Mouse (Mus musculus): ENCODE measurements around the gene Fen1. TPM values are rescaled to one million over a fixed set of nuclear protein-coding genes. Genes with fewer than 3 reads are reported as not detected.

Fen1 gene
- polyA plus RNA-seq, 1 experiment from 2014 or later, result 114 TPM

GRCm38 (mm10) chr19:10239975-10240653 is 36.1 kb upstream of the Fen1 start:
- Histone ChIP-seq H3K9ac (peak overlapping the region; percentile 66), H3K4me1 (ENCODE audit: insufficient read depth) (peaks cover 12% of the 10 kb centered on the region; the same call in 1 of the 2 replicates), H3K27ac (ENCODE audit: low read depth) (peak overlapping the region; percentile 30; the same call in 1 of the 2 replicates), H3K9me3 (ENCODE audit: low read depth, low read length) (no peaks in the 10 kb centered on the region), H3K4me3 (ENCODE audit: low read depth, low read length) (peak overlapping the region; percentile 54), H3K27me3 (ENCODE audit: insufficient read depth, low read length) (no peaks in the 10 kb centered on the region), H3K36me3 (ENCODE audit: insufficient read depth) (no peaks in the 10 kb centered on the region), H3K4me2 (peak overlapping the region; percentile 89)
- peak; percentile 2; the same call in 1 of the 2 replicates for ATAC-seq (ENCODE audit: insufficient read depth)
- no peak for DNase-seq
- no peak for TF ChIP-seq CTCF (IDR thresholded peaks at IDR 0.05; ENCODE audit: low read depth)
- WGBS, result 1% methylated on average over 26 of the region's 26 CpGs

- Histone ChIP-seq H3K9ac (peak overlapping the region; percentile 66), H3K4me3 (ENCODE audit: low read depth, low read length) (peak overlapping the region; percentile 54), H3K27me3 (ENCODE audit: insufficient read depth, low read length) (no peaks in the 10 kb centered on the region), H3K4me2 (peak overlapping the region; percentile 89), H3K36me3 (ENCODE audit: insufficient read depth) (no peaks in the 10 kb centered on the region), H3K9me3 (ENCODE audit: low read depth, low read length) (no peaks in the 10 kb centered on the region), H3K27ac (ENCODE audit: low read depth) (no peak overlapping the region), H3K4me1 (ENCODE audit: insufficient read depth) (peaks cover 12% of the 10 kb centered on the region; the same call in 1 of the 2 replicates)
- TF ChIP-seq CTCF (IDR thresholded peaks at IDR 0.05; ENCODE audit: low read depth), result no peak
- WGBS, result 14% methylated on average over 2 of the region's 2 CpGs
- ATAC-seq (ENCODE audit: insufficient read depth), result no peak
- DNase-seq, result peak; percentile 45
These were observed 35.5 kb upstream of the Fen1 start for GRCm38 (mm10) chr19:10239419-10239818.

GRCm38 (mm10) chr19:10238477-10238876 is 34.5 kb upstream of the Fen1 start:
- no peaks in the 10 kb centered on the region for H3K27me3 ChIP-seq (ENCODE audit: insufficient read depth, low read length)
- no peak overlapping the region; the same call in 1 of the 2 replicates for H3K4me3 ChIP-seq (ENCODE audit: low read depth, low read length)
- TF ChIP-seq CTCF (IDR thresholded peaks at IDR 0.05; ENCODE audit: low read depth), result no peak
- H3K36me3 ChIP-seq (ENCODE audit: insufficient read depth), result no peaks in the 10 kb centered on the region
- peaks cover 12% of the 10 kb centered on the region; the same call in 1 of the 2 replicates for H3K4me1 ChIP-seq (ENCODE audit: insufficient read depth)
- H3K4me2 ChIP-seq, result peak overlapping the region; percentile 89
- DNase-seq (peak; percentile 57), ATAC-seq (ENCODE audit: insufficient read depth) (peak; percentile 49)
- H3K9ac ChIP-seq, result no peak overlapping the region; the same call in 1 of the 2 replicates
- no peaks in the 10 kb centered on the region for H3K9me3 ChIP-seq (ENCODE audit: low read depth, low read length)
- H3K27ac ChIP-seq (ENCODE audit: low read depth), result peak overlapping the region; percentile 56
- 24% methylated on average over 3 of the region's 3 CpGs for WGBS

GRCm38 (mm10) chr19:10235784-10236565 is 32.0 kb upstream of the Fen1 start:
- Histone ChIP-seq H3K27me3 (ENCODE audit: insufficient read depth, low read length) (no peaks in the 10 kb centered on the region), H3K27ac (ENCODE audit: low read depth) (no peak overlapping the region), H3K4me3 (ENCODE audit: low read depth, low read length) (no peak overlapping the region), H3K36me3 (ENCODE audit: insufficient read depth) (no peaks in the 10 kb centered on the region), H3K4me1 (ENCODE audit: insufficient read depth) (peaks cover 12% of the 10 kb centered on the region), H3K9ac (no peak overlapping the region), H3K4me2 (no peak overlapping the region), H3K9me3 (ENCODE audit: low read depth, low read length) (no peaks in the 10 kb centered on the region)
- DNase-seq (no peak), ATAC-seq (ENCODE audit: insufficient read depth) (no peak)
- TF ChIP-seq CTCF (IDR thresholded peaks at IDR 0.05; ENCODE audit: low read depth), result no peak
- WGBS, result 64% methylated on average over 9 of the region's 9 CpGs

GRCm38 (mm10) chr19:10232327-10233017 is 28.5 kb upstream of the Fen1 start:
- H3K27ac ChIP-seq (ENCODE audit: low read depth), result no peak overlapping the region
- no peak overlapping the region for H3K4me2 ChIP-seq
- H3K36me3 ChIP-seq (ENCODE audit: insufficient read depth), result 0 out of 2 replicates have a peak, but pooled peaks cover 9% of the 10 kb centered on the region
- no peak for TF ChIP-seq CTCF (IDR thresholded peaks at IDR 0.05; ENCODE audit: low read depth)
- no peak overlapping the region for H3K4me3 ChIP-seq (ENCODE audit: low read depth, low read length)
- DNase-seq, result no peak
- H3K27me3 ChIP-seq (ENCODE audit: insufficient read depth, low read length), result no peaks in the 10 kb centered on the region
- peaks cover 4% of the 10 kb centered on the region; the same call in 1 of the 2 replicates for H3K4me1 ChIP-seq (ENCODE audit: insufficient read depth)
- no peak overlapping the region for H3K9ac ChIP-seq
- 45% methylated on average over 9 of the region's 9 CpGs for WGBS
- no peak for ATAC-seq (ENCODE audit: insufficient read depth)
- no peaks in the 10 kb centered on the region for H3K9me3 ChIP-seq (ENCODE audit: low read depth, low read length)

GRCm38 (mm10) chr19:10231871-10232270 is 27.9 kb upstream of the Fen1 start:
- H3K4me2 ChIP-seq, result no peak overlapping the region
- no peak for TF ChIP-seq CTCF (IDR thresholded peaks at IDR 0.05; ENCODE audit: low read depth)
- H3K27ac ChIP-seq (ENCODE audit: low read depth), result no peak overlapping the region
- H3K9ac ChIP-seq, result no peak overlapping the region
- no peaks in the 10 kb centered on the region for H3K9me3 ChIP-seq (ENCODE audit: low read depth, low read length)
- no peak for DNase-seq
- no peak overlapping the region for H3K4me3 ChIP-seq (ENCODE audit: low read depth, low read length)
- 33% methylated on average over 5 of the region's 5 CpGs for WGBS
- ATAC-seq (ENCODE audit: insufficient read depth), result no peak
- peaks cover 4% of the 10 kb centered on the region; the same call in 1 of the 2 replicates for H3K4me1 ChIP-seq (ENCODE audit: insufficient read depth)
- H3K27me3 ChIP-seq (ENCODE audit: insufficient read depth, low read length), result no peaks in the 10 kb centered on the region
- H3K36me3 ChIP-seq (ENCODE audit: insufficient read depth), result 0 out of 2 replicates have a peak, but pooled peaks cover 9% of the 10 kb centered on the region

Measured in lung, embryonic 14.5 days (tissue).